Mouse (Mus musculus) forebrain, embryonic 11.5 days (tissue): ENCODE measurements at regions not wholly inside any gene's neighbourhood (a gene's known extent, or its start where the extent isn't known, plus 50 kb on each side); places are given as distances from the start of the nearest gene placed in this dataset.
A peak's percentile ranks its signal among the peaks of the same experiment; 100 is the strongest.
"Not testable (repeated sequence)": the region's sequence is repeated elsewhere in the genome, so short reads cannot be mapped to it uniquely, and the experiment has no call there.

Source experiments
- ATAC-seq: fragments of 200-750 bp; cut with Nextera tagmentation; replicated peaks from 2 replicates; pipeline ENCODE4 v1.8.0; 2017; ENCODE audit warnings: moderate TSS enrichment; ENCODE audit not compliant: low FRiP score
- DNase-seq: peaks from one replicate; pipeline ENCODE4 v3.0.0-alpha.2; 2017; ENCODE audit warnings: low spot score
- H3K27ac ChIP-seq: fragments of 300-500 bp; sonication (generic); 2 replicates; pipeline ENCODE4 v1.5.1; 2014; ENCODE audit warnings: low read depth, low read length
- H3K27me3 ChIP-seq: fragments of 300-500 bp; sonication (generic); 2 replicates; pipeline ENCODE4 v1.6.1; 2014; ENCODE audit warnings: mild to moderate bottlenecking, low read length, mixed read lengths; ENCODE audit not compliant: control insufficient read depth, insufficient read depth
- H3K36me3 ChIP-seq: fragments of 300-500 bp; sonication (generic); 2 replicates; pipeline ENCODE4 v1.6.1; 2014; ENCODE audit warnings: mild to moderate bottlenecking, low read length, moderate library complexity, mixed read lengths; ENCODE audit not compliant: control insufficient read depth, insufficient read depth
- H3K4me1 ChIP-seq: fragments of 300-500 bp; sonication (generic); replicated peaks from 2 replicates; pipeline ENCODE4 v1.6.1; 2014; ENCODE audit warnings: low read length, mixed read lengths; ENCODE audit not compliant: control insufficient read depth, insufficient read depth
- H3K4me2 ChIP-seq: fragments of 300-500 bp; sonication (generic); 2 replicates; pipeline ENCODE4 v1.6.1; 2014; ENCODE audit warnings: low read depth, mild to moderate bottlenecking, low read length, moderate library complexity, mixed read lengths; ENCODE audit not compliant: severe bottlenecking
- H3K4me3 ChIP-seq: fragments of 300-500 bp; sonication (generic); 2 replicates; pipeline ENCODE4 v1.5.1; 2014; ENCODE audit warnings: low read depth, low read length
- H3K9ac ChIP-seq: fragments of 300-500 bp; sonication (generic); 2 replicates; pipeline ENCODE4 v1.6.1; 2014; ENCODE audit warnings: low read length
- H3K9me3 ChIP-seq: fragments of 300-500 bp; sonication (generic); 2 replicates; pipeline ENCODE4 v1.6.1; 2016; ENCODE audit warnings: low read length, mixed read lengths; ENCODE audit not compliant: control insufficient read depth
- WGBS: fragments of 180-500 bp; shearing (Covaris S2); extraction: QIAGEN DNeasy Blood & Tissue Kit; methylation state at CpG from one replicate; pipeline ENCODE4 v1.1.7; 2014; 5-methylcytosine and 5-hydroxymethylcytosine counted together

DNA sequence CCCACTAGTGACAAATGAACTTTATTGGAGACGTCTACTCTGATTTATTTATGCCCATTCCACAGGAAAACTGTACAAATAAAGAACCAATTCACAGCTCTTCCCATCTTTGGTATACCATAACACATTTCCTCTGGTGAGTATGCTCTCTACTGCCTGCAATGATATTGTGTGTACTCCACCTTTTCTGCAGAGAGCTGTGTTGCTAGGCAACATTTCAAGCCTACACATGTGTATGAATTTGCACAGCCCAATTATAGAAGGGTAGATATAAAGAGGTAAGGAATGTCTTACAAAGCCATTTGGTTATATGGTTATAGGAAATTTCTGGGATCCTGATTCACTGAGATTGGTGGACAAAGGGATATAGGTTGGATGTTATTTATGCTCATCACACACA lies 227.4 kb downstream of the 4931408C20Rik start:
- Histone ChIP-seq H3K4me2 (no peak overlapping the region), H3K9ac (no peak overlapping the region), H3K27ac (no peak overlapping the region), H3K9me3 (no peaks in the 10 kb centered on the region), H3K36me3 (no peaks in the 10 kb centered on the region), H3K4me1 (no peaks in the 10 kb centered on the region), H3K4me3 (no peak overlapping the region), H3K27me3 (no peaks in the 10 kb centered on the region)
- ATAC-seq (no peak), DNase-seq (no peak)
- 95% methylated on average over 1 of the region's 1 CpGs for WGBS

DNA sequence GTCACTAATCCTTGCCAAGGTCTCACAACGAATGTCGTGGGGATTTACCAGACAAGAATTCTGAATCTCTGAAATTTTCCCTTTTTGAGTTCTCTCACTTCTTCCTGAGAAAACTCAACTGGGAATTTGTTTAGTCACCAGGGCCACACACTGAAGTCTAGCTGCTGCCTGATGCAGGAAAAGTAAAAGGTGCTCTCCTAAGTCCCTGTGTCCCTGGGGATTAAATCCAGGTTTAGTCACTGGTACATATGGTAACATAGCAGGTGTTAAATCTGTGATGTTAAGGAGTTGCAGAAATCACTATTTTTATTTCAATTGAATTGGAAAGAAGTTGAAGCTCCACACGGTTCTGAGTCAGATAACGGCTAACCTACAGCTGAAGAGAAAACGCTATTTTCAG lies 260.9 kb downstream of the 4931408C20Rik start:
- Histone ChIP-seq H3K36me3 (no peaks in the 10 kb centered on the region), H3K27me3 (no peaks in the 10 kb centered on the region), H3K4me2 (no peak overlapping the region), H3K4me1 (no peaks in the 10 kb centered on the region), H3K4me3 (no peak overlapping the region), H3K9me3 (no peaks in the 10 kb centered on the region), H3K27ac (no peak overlapping the region), H3K9ac (no peak overlapping the region)
- WGBS = 85% methylated on average over 5 of the region's 5 CpGs
- ATAC-seq = no peak
- DNase-seq = no peak

DNA sequence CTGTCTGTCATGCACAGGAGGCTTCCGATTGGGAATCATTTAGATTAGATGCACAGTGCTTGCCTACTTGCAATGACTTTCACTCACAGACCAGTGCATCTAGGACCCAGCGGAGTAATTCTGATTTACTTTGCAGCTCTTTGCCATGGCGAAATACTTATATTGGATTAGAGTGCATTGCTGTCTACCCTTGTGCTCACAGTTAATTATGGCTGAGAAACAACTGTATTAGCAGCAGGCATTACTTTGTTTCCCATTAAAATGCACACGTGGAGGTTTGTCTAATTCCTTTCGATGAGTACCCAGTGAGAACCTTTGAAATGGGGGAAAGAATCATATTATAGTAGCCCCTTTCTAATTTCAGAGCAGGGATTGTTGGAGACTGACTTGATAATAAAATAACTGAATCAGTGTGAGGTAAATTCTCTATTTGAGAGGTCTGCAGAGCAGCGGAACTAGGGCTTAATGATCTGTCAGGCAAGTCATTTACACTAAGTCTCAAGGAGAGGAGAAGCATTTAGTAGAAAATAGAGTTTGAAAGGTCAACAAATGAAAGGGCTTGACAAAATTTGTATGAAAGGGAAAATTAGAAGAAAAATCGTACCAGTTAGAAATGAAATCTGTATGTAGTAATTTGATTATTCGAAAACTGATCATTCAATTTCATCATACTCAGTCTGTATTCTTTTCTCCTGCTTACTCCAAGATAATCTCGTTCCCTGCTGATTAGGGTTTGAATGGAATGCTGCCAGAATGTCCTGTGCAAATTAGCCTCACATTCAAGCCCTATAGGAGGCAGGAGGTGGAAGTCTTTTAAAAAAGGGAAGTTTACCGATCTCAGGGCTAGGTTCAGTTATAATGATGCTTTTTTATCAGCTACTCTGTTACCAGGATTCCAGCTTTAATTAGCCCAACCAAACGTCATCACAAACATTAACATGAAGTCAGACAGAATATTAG lies 299.0 kb downstream of the 4931408C20Rik start:
- Histone ChIP-seq H3K4me3 (no peak overlapping the region), H3K36me3 (no peaks in the 10 kb centered on the region), H3K9me3 (no peaks in the 10 kb centered on the region), H3K4me1 (no peaks in the 10 kb centered on the region), H3K27me3 (no peaks in the 10 kb centered on the region), H3K27ac (no peak overlapping the region), H3K9ac (no peak overlapping the region), H3K4me2 (no peak overlapping the region)
- DNase-seq (peak; percentile 49), ATAC-seq (peak; percentile 84)
- WGBS = 8% methylated on average over 11 of the region's 11 CpGs

DNA sequence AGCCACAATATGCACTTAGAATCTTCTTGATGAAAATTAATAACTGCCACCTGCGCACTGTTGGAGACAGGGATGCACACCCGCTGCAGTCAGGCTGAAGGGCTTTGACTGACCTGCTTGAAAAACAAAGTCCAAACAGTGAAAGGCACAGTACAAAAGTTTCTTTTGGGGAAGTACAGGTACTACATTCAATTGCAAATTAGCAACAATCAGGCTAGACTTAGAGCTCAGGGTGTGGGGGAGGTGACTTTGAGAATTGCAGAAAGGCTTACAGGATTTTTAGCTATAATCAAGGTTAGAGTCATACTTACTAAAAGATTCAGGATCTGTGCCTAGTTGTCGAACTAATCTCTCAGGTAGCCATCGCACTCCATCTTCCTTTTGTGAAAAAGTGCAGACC lies 346.7 kb downstream of the 4931408C20Rik start:
- DNase-seq (no peak), ATAC-seq (no peak)
- H3K4me3 ChIP-seq = no peak overlapping the region
- 97% methylated on average over 4 of the region's 4 CpGs for WGBS
- H3K4me1 ChIP-seq = no peaks in the 10 kb centered on the region
- H3K36me3 ChIP-seq = no peaks in the 10 kb centered on the region
- H3K27ac ChIP-seq = no peak overlapping the region
- H3K4me2 ChIP-seq = no peak overlapping the region
- H3K27me3 ChIP-seq = no peaks in the 10 kb centered on the region
- H3K9me3 ChIP-seq = no peaks in the 10 kb centered on the region
- H3K9ac ChIP-seq = no peak overlapping the region

- H3K9ac ChIP-seq, H3K27ac ChIP-seq, H3K9me3 ChIP-seq, H3K4me1 ChIP-seq, ATAC-seq, H3K4me3 ChIP-seq, DNase-seq, H3K4me2 ChIP-seq, H3K27me3 ChIP-seq, H3K36me3 ChIP-seq: not testable (repeated sequence)
- 89% methylated on average over 5 of the region's 5 CpGs for WGBS
These were observed 347.4 kb downstream of the 4931408C20Rik start for GRCm38 (mm10) chr1:26339876-26340275.

GRCm38 (mm10) chr1:26289582-26289981 lies 397.7 kb downstream of the 4931408C20Rik start:
- no peaks in the 10 kb centered on the region for H3K27me3 ChIP-seq
- H3K4me1 ChIP-seq = no peaks in the 10 kb centered on the region
- no peaks in the 10 kb centered on the region for H3K36me3 ChIP-seq
- H3K9me3 ChIP-seq = no peaks in the 10 kb centered on the region
- DNase-seq (no peak), ATAC-seq (no peak)
- no peak overlapping the region for H3K9ac ChIP-seq
- no peak overlapping the region for H3K4me2 ChIP-seq
- no peak overlapping the region for H3K4me3 ChIP-seq
- no peak overlapping the region for H3K27ac ChIP-seq
- 91% methylated on average over 2 of the region's 2 CpGs for WGBS

GRCm38 (mm10) chr1:26282885-26283613 lies 404.2 kb downstream of the 4931408C20Rik start:
- H3K4me2 ChIP-seq = no peak overlapping the region
- WGBS = 49% methylated on average over 4 of the region's 4 CpGs
- H3K27ac ChIP-seq = no peak overlapping the region
- H3K4me1 ChIP-seq = no peaks in the 10 kb centered on the region
- no peaks in the 10 kb centered on the region for H3K9me3 ChIP-seq
- H3K9ac ChIP-seq = no peak overlapping the region
- no peaks in the 10 kb centered on the region for H3K36me3 ChIP-seq
- DNase-seq = no peak
- H3K4me3 ChIP-seq = no peak overlapping the region
- ATAC-seq = peak; percentile 40
- H3K27me3 ChIP-seq = no peaks in the 10 kb centered on the region

GRCm38 (mm10) chr1:26276606-26277005 lies 410.7 kb downstream of the 4931408C20Rik start:
- no peak overlapping the region for H3K4me3 ChIP-seq
- H3K27ac ChIP-seq = no peak overlapping the region
- DNase-seq (no peak), ATAC-seq (no peak)
- H3K36me3 ChIP-seq = no peaks in the 10 kb centered on the region
- H3K4me1 ChIP-seq = no peaks in the 10 kb centered on the region
- no peak overlapping the region for H3K9ac ChIP-seq
- H3K27me3 ChIP-seq = no peaks in the 10 kb centered on the region
- no peaks in the 10 kb centered on the region for H3K9me3 ChIP-seq
- no peak overlapping the region for H3K4me2 ChIP-seq
